Mouse (Mus musculus): ENCODE measurements around the gene Usf1.

Gene Usf1

GRCm38 (mm10) chr1:171418660-171419059, 7.5 kb downstream of the Usf1 start, which contains the start of gene Tstd1:
Gene Tstd1, plus strand, starts transcription at chr1:171418872.
- DNase-seq (ENCODE audit: low spot score): no peak

- no peak for DNase-seq (ENCODE audit: low spot score)
Measured at GRCm38 (mm10) chr1:171419291-171419882, 8.3 kb downstream of the Usf1 start.

GRCm38 (mm10) chr1:171419905-171420304, 8.8 kb downstream of the Usf1 start:
- DNase-seq (ENCODE audit: low spot score): no peak

- no peak for DNase-seq (ENCODE audit: low spot score)
Measured at GRCm38 (mm10) chr1:171422504-171423095, 11.5 kb downstream of the Usf1 start.

GRCm38 (mm10) chr1:171424638-171425037, 13.5 kb downstream of the Usf1 start:
- no peak for DNase-seq (ENCODE audit: low spot score)

- DNase-seq (ENCODE audit: low spot score): no peak
Measured at GRCm38 (mm10) chr1:171425126-171425525, 14.0 kb downstream of the Usf1 start.

- no peak for DNase-seq (ENCODE audit: low spot score)
Measured at GRCm38 (mm10) chr1:171432158-171432557, 21.0 kb downstream of the Usf1 start.

- DNase-seq (ENCODE audit: low spot score): peak; percentile 33
Measured at GRCm38 (mm10) chr1:171435288-171435814, 24.2 kb downstream of the Usf1 start.

- DNase-seq (ENCODE audit: low spot score): no peak
Measured at GRCm38 (mm10) chr1:171435974-171436373, 24.9 kb downstream of the Usf1 start.

GRCm38 (mm10) chr1:171437264-171438013, 26.3 kb downstream of the Usf1 start, which contains the start of gene F11r:
Gene F11r, plus strand, starts transcription at chr1:171437535.
- DNase-seq (ENCODE audit: low spot score): peak; percentile 80

- DNase-seq (ENCODE audit: low spot score): peak; percentile 47
Measured at GRCm38 (mm10) chr1:171438014-171438670, 27.0 kb downstream of the Usf1 start.

GRCm38 (mm10) chr1:171439072-171439471, 28.0 kb downstream of the Usf1 start:
- DNase-seq (ENCODE audit: low spot score): peak; percentile 31

- DNase-seq (ENCODE audit: low spot score): no peak
Measured at GRCm38 (mm10) chr1:171440025-171440725, 29.1 kb downstream of the Usf1 start.

GRCm38 (mm10) chr1:171441466-171442412, 30.6 kb downstream of the Usf1 start:
- no peak for DNase-seq (ENCODE audit: low spot score)

GRCm38 (mm10) chr1:171442413-171442760, 31.3 kb downstream of the Usf1 start:
- no peak for DNase-seq (ENCODE audit: low spot score)

GRCm38 (mm10) chr1:171445050-171445449, 33.9 kb downstream of the Usf1 start:
- DNase-seq (ENCODE audit: low spot score): no peak

- no peak for DNase-seq (ENCODE audit: low spot score)
Measured at GRCm38 (mm10) chr1:171446854-171447253, 35.7 kb downstream of the Usf1 start.

- no peak for DNase-seq (ENCODE audit: low spot score)
Measured at GRCm38 (mm10) chr1:171447692-171448091, 36.6 kb downstream of the Usf1 start.

- DNase-seq (ENCODE audit: low spot score): no peak
Measured at GRCm38 (mm10) chr1:171450062-171450461, 38.9 kb downstream of the Usf1 start.

GRCm38 (mm10) chr1:171451001-171451400, 39.9 kb downstream of the Usf1 start:
- DNase-seq (ENCODE audit: low spot score): no peak

- no peak for DNase-seq (ENCODE audit: low spot score)
Measured at GRCm38 (mm10) chr1:171452522-171452921, 41.4 kb downstream of the Usf1 start.

All from embryo, embryonic 10.5 days (tissue).